Mouse (Mus musculus): ENCODE data around the gene Palld.

Gene Palld

GRCm38 (mm10) chr8:61725306-61726017 lies 177.0 kb downstream of the Palld start:
- no peak for DNase-seq (ENCODE audit: low spot score)

GRCm38 (mm10) chr8:61722226-61722625 lies 180.3 kb downstream of the Palld start:
- no peak for DNase-seq (ENCODE audit: low spot score)

- no peak for DNase-seq (ENCODE audit: low spot score)
Measured at GRCm38 (mm10) chr8:61715351-61716125, 187.0 kb downstream of the Palld start.

- DNase-seq (ENCODE audit: low spot score) = peak; percentile 41
Measured at GRCm38 (mm10) chr8:61714293-61714831, 188.1 kb downstream of the Palld start.

GRCm38 (mm10) chr8:61713195-61713990 lies 189.1 kb downstream of the Palld start:
- DNase-seq (ENCODE audit: low spot score) = no peak

GRCm38 (mm10) chr8:61712426-61712825 lies 190.1 kb downstream of the Palld start:
- DNase-seq (ENCODE audit: low spot score) = no peak

- peak; percentile 51 for DNase-seq (ENCODE audit: low spot score)
Measured at GRCm38 (mm10) chr8:61708586-61709305, 193.7 kb downstream of the Palld start.

GRCm38 (mm10) chr8:61705491-61705890 lies 197.0 kb downstream of the Palld start:
- no peak for DNase-seq (ENCODE audit: low spot score)

- no peak for DNase-seq (ENCODE audit: low spot score)
Measured at GRCm38 (mm10) chr8:61702122-61702521, 200.4 kb downstream of the Palld start.

- DNase-seq (ENCODE audit: low spot score) = peak; percentile 61
Measured at GRCm38 (mm10) chr8:61700932-61701681, 201.4 kb downstream of the Palld start.

GRCm38 (mm10) chr8:61700298-61700697 lies 202.2 kb downstream of the Palld start:
- peak; percentile 65 for DNase-seq (ENCODE audit: low spot score)

- DNase-seq (ENCODE audit: low spot score) = no peak
Measured at GRCm38 (mm10) chr8:61698959-61699358, 203.5 kb downstream of the Palld start.

- no peak for DNase-seq (ENCODE audit: low spot score)
Measured at GRCm38 (mm10) chr8:61697728-61698385, 204.6 kb downstream of the Palld start.

GRCm38 (mm10) chr8:61696846-61697455 lies 205.5 kb downstream of the Palld start:
- DNase-seq (ENCODE audit: low spot score) = no peak

GRCm38 (mm10) chr8:61695416-61695815 lies 207.1 kb downstream of the Palld start:
- DNase-seq (ENCODE audit: low spot score) = no peak

- DNase-seq (ENCODE audit: low spot score) = no peak
Measured at GRCm38 (mm10) chr8:61692866-61693265, 209.6 kb downstream of the Palld start.

GRCm38 (mm10) chr8:61692129-61692528 lies 210.4 kb downstream of the Palld start:
- DNase-seq (ENCODE audit: low spot score) = no peak

- DNase-seq (ENCODE audit: low spot score) = no peak
Measured at GRCm38 (mm10) chr8:61691391-61691790, 211.1 kb downstream of the Palld start.

- no peak for DNase-seq (ENCODE audit: low spot score)
Measured at GRCm38 (mm10) chr8:61687071-61687470, 215.4 kb downstream of the Palld start.

GRCm38 (mm10) chr8:61686340-61686739 lies 216.2 kb downstream of the Palld start:
- DNase-seq (ENCODE audit: low spot score) = no peak
